Comparison of ENCODE assay signal across 14 mouse cellular contexts in the genomic region with DNA sequence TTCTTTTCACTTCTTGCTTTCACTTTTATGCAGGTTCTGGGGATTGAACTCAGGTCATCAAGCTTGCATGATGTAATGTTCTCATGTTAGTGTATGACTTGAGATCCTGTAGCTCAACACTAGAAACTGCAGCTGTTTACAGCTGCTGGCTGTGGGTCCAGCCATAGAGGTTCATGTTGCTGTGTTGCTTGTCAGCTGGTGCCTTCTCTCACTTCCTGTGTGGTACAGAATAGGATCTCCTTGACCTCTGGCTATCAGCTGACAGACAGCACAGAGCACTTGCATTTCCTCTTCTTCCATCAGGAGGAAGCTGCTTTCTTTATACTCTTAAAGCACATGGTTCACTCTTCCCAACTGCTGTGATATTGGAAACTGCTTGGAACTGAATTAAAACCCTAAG. TPM values are rescaled to one million over a fixed set of nuclear protein-coding genes. Genes with fewer than 3 reads are reported as not detected.
DNase-seq lines count a peak whose midpoint lies in the region; ATAC-seq and TF ChIP-seq lines count a peak whose summit lies in the region.
"Had no signal": no experiment of that assay in that cellular context is flagged by ENCODE, and none has a peak within 500 bp of the region (broad histone marks: within the 10 kb centered on the region; RNA-seq: fewer than 3 reads in every experiment).

No protein-coding gene starts in this region.

- no peaks in the 10 kb centered on the region for H3K4me1 ChIP-seq in kidney, embryonic 15.5 days
- peaks cover 7 to 24% of the 10 kb centered on the region in 2 experiments; a peak in 3 of 4 replicates for H3K4me1 ChIP-seq in CH12.LX (ENCODE audit: control insufficient read depth in 1 of 2, insufficient read depth in 2 of 2)

- no peak overlapping the region for H3K4me3 ChIP-seq in kidney, embryonic 15.5 days (replicated peaks)
- H3K4me3 ChIP-seq in CH12.LX (replicated peaks in 1 of 3; ENCODE audit: low read depth in 2 of 3, low read length in 2 of 3, poor library complexity in 1 of 3) = no peak overlapping the region
- H3K4me3 ChIP-seq in macrophage (ENCODE audit: inconsistent target) = no peak overlapping the region

- no peak for TF ChIP-seq CTCF in CH12.LX (conservative IDR thresholded peaks at IDR 0.05 in 1 of 2, IDR thresholded peaks at IDR 0.05 in 1 of 2; ENCODE audit: low read depth in 2 of 2, low read length in 2 of 2)

- peaks cover 93% of the 10 kb centered on the region for H3K36me3 ChIP-seq in kidney, embryonic 15.5 days
- H3K36me3 ChIP-seq in CH12.LX (replicated peaks in 1 of 2; ENCODE audit: control insufficient read depth in 1 of 2, insufficient read depth in 1 of 2, low read length in 1 of 2) = peaks cover 42 to 79% of the 10 kb centered on the region in 2 experiments
- H3K36me3 ChIP-seq in macrophage (ENCODE audit: inconsistent target) = peaks cover 74% of the 10 kb centered on the region

- H3K9ac ChIP-seq in kidney, embryonic 15.5 days = no peak overlapping the region
- no peak overlapping the region for H3K9ac ChIP-seq in CH12.LX (ENCODE audit: insufficient read depth, low read depth)

- TF ChIP-seq POLR2A in CH12.LX (IDR thresholded peaks at IDR 0.05; ENCODE audit: low read depth, low read length) = no peak

- no peak for TF ChIP-seq RAD21 in CH12.LX (IDR thresholded peaks at IDR 0.05; ENCODE audit: low read depth, low read length)

- in situ Hi-C loops in CH12.LX (cut with MboI; ENCODE audit: low pct_ligation_motif_present, low pct_unique_long_range_greater_than_20kb, low sequenced_read_pairs) = no loop called here

- ATAC-seq in kidney, embryonic 15.5 days (replicated peaks; ENCODE audit: low FRiP score) = 0 out of 2 replicates have a peak, but pooled peaks have one; percentile 46
- peak; percentile 97 for ATAC-seq in common myeloid progenitor, adult 5-6 weeks (replicated peaks; ENCODE audit: low read depth, poor library complexity, severe bottlenecking)

- H3K79me2 ChIP-seq in CH12.LX (replicated peaks; ENCODE audit: control insufficient read depth, extremely low read depth, insufficient read depth, poor library complexity, severe bottlenecking) (no peaks in the 10 kb centered on the region), macrophage (ENCODE audit: inconsistent target) (peaks cover 93% of the 10 kb centered on the region)

- H3K27ac ChIP-seq in kidney, embryonic 15.5 days = no peak overlapping the region
- peak overlapping the region; percentile 2; the same call in 1 of the 2 replicates for H3K27ac ChIP-seq in CH12.LX (ENCODE audit: insufficient read depth, low read depth)
- peak overlapping the region; percentile 92 for H3K27ac ChIP-seq in macrophage

- no peaks in the 10 kb centered on the region for H3K9me3 ChIP-seq in kidney, embryonic 15.5 days (replicated peaks)
- H3K9me3 ChIP-seq in CH12.LX (replicated peaks; ENCODE audit: low read length) = no peaks in the 10 kb centered on the region

- dilution Hi-C loops in CH12.LX (cut with MboI; ENCODE audit: extremely low pct_ligation_motif_present, extremely low pct_unique_long_range_greater_than_20kb, low sequenced_read_pairs) = no loop called here

- H3K4me2 ChIP-seq in kidney, embryonic 15.5 days = no peak overlapping the region
- peak overlapping the region; percentile 85 for H3K4me2 ChIP-seq in CH12.LX (ENCODE audit: insufficient read depth, low read depth, poor library complexity, severe bottlenecking)

- no peak for DNase-seq in kidney, adult 18-20 months
- DNase-seq in CH12.LX (ENCODE audit: extremely low read depth) = peak; percentile 72
- no peak for DNase-seq in cerebellum, postnatal 14 days
- DNase-seq in thymus, postnatal 25 days = no peak
- no peak for DNase-seq in ovary, adult 18-20 months (ENCODE audit: low spot score)
- DNase-seq: adrenal gland, adult 8-10 months; cerebellum, adult 8-10 months; right cerebral cortex, postnatal 14 days; thymus, postnatal 36 days had no signal

- TF ChIP-seq EP300 in CH12.LX (IDR thresholded peaks at IDR 0.05; ENCODE audit: low read length) = peak; percentile 73

- no peaks in the 10 kb centered on the region for H3K27me3 ChIP-seq in kidney, embryonic 15.5 days
- no peaks in the 10 kb centered on the region for H3K27me3 ChIP-seq in CH12.LX (replicated peaks)

TF ChIP-seq in CH12.LX, 34 proteins besides CTCF, POLR2A, EP300 and RAD21:
- TF ChIP-seq ELF1 (IDR thresholded peaks at IDR 0.05; ENCODE audit: low read depth, low read length) (0 out of 2 replicates have a peak, but pooled peaks have one; percentile 61), MEF2A (IDR thresholded peaks at IDR 0.05; ENCODE audit: borderline replicate concordance, low read depth, low read length) (peak; percentile 90), IRF4 (IDR thresholded peaks at IDR 0.05; ENCODE audit: low read depth, low read length) (peak; percentile 76), ETS1 (conservative IDR thresholded peaks at IDR 0.05; ENCODE audit: low read depth, low read length) (peak; percentile 100), MAFK (IDR thresholded peaks at IDR 0.05; ENCODE audit: insufficient replicate concordance, low read length) (no peak), POLR2AphosphoS2 (IDR thresholded peaks at IDR 0.05; ENCODE audit: low read depth, low read length) (no peak), TCF12 (IDR thresholded peaks at IDR 0.05; ENCODE audit: low read depth, low read length) (peak; percentile 53; the same call in 1 of the 2 replicates), SIN3A (IDR thresholded peaks at IDR 0.05; ENCODE audit: low read length) (peak; percentile 94), JUN (IDR thresholded peaks at IDR 0.05; ENCODE audit: insufficient read depth, low read depth, low read length) (peak; percentile 59), SMC3 (IDR thresholded peaks at IDR 0.05; ENCODE audit: low read depth, low read length) (no peak), MAX (IDR thresholded peaks at IDR 0.05; ENCODE audit: low read length) (peak; percentile 51; the same call in 1 of the 2 replicates), MYC (IDR thresholded peaks at IDR 0.05; ENCODE audit: low read depth, low read length) (peak; percentile 66; the same call in 1 of the 2 replicates), JUND (conservative IDR thresholded peaks at IDR 0.05; ENCODE audit: low read depth, low read length) (no peak), MXI1 (IDR thresholded peaks at IDR 0.05; ENCODE audit: low read depth, low read length) (0 out of 2 replicates have a peak, but pooled peaks have one; percentile 59), USF1 (IDR thresholded peaks at IDR 0.05; ENCODE audit: low read depth, low read length) (peak; percentile 16)

RNA-seq across cellular contexts. Expression of a gene that starts 10.1 kb away (rescaled TPM):
- not detected in 2 replicates for polyA plus RNA-seq in kidney, embryonic 15.5 days (2015; fragmentation: Nextera tagmentation; extraction: Ambion mirVana)
- 2.1 and 3.2 TPM in 2 replicates for total RNA-seq in CH12.LX (2012; rRNA removed)
- not detected in 2 replicates for total RNA-seq in CH12.LX (2014; rRNA removed)
- polyA plus RNA-seq in CH12.LX (2012; ENCODE audit: insufficient read length, low read depth) = not detected in 2 replicates
- total RNA-seq in common myeloid progenitor, adult 5-6 weeks (2017) = not detected in 2 replicates
- total RNA-seq in macrophage (2018; cell fraction: chromatin; rRNA removed) = 1 to 10 TPM in 9 of 26 experiments, not detected in 17; 2.3 to 5.6 (median 3.3) TPM
- under 1 TPM in 12 of 26 experiments, not detected in 14; 0.36 to 0.75 (median 0.52) TPM for total RNA-seq in macrophage (2018; cell fraction: cytosol; rRNA removed)
- total RNA-seq in macrophage (2018; cell fraction: nucleus; rRNA removed) = 1 to 10 TPM in 15 of 26 experiments, not detected in 11; 1.4 to 5.0 (median 2.8) TPM
- not detected in 3 replicates for polyA plus RNA-seq in macrophage (2018)
- total RNA-seq: adrenal gland, adult 8-10 months; heart, postnatal 14 days had no signal
- polyA plus RNA-seq: limb, embryonic 14.5 days had no signal

RNA-seq across cellular contexts. Expression of a gene that starts 10.7 kb away (rescaled TPM):
- 44.6 and 46.6 TPM in 2 replicates for polyA plus RNA-seq in kidney, embryonic 15.5 days (2015; fragmentation: Nextera tagmentation; extraction: Ambion mirVana)
- total RNA-seq in CH12.LX (2012; rRNA removed) (23.6 and 24.0 TPM in 2 replicates), CH12.LX (2014; rRNA removed) (67.6 and 77.9 TPM in 2 replicates)
- polyA plus RNA-seq in CH12.LX (2012; ENCODE audit: insufficient read length, low read depth) (49.0 and 49.1 TPM in 2 replicates), macrophage (2018) (211 to 323 TPM (median 310 TPM) in 3 replicates)
- total RNA-seq in common myeloid progenitor, adult 5-6 weeks (2017) = 42.1 and 57.7 TPM in 2 replicates
- total RNA-seq in macrophage (2018; cell fraction: chromatin; rRNA removed) = 100 to 1,000 TPM in 11 of 26 experiments, 10 to 100 TPM in 15; 48.3 to 192 (median 88.2) TPM
- total RNA-seq in macrophage (2018; cell fraction: cytosol; rRNA removed) = 100 to 1,000 TPM; 138 to 339 (median 211) TPM
- 100 to 1,000 TPM; 124 to 256 (median 151) TPM for total RNA-seq in macrophage (2018; cell fraction: nucleus; rRNA removed)

RNA-seq across cellular contexts. Expression of a gene that starts 23.3 kb away (rescaled TPM):
- 66.5 and 84.0 TPM in 2 replicates for polyA plus RNA-seq in kidney, embryonic 15.5 days (2015; fragmentation: Nextera tagmentation; extraction: Ambion mirVana)
- total RNA-seq in CH12.LX (2012; rRNA removed) (31.4 and 33.8 TPM in 2 replicates), CH12.LX (2014; rRNA removed) (45.4 and 46.9 TPM in 2 replicates)
- polyA plus RNA-seq in CH12.LX (2012; ENCODE audit: insufficient read length, low read depth) (54.4 and 54.7 TPM in 2 replicates), macrophage (2018) (4.0 to 11.7 TPM (median 6.1 TPM) in 3 replicates)
- 24.9 and 32.3 TPM in 2 replicates for total RNA-seq in common myeloid progenitor, adult 5-6 weeks (2017)
- 10 to 100 TPM in 7 of 26 experiments, 1 to 10 TPM in 19; 1.1 to 22.8 (median 5.5) TPM for total RNA-seq in macrophage (2018; cell fraction: chromatin; rRNA removed)
- 1 to 10 TPM; 2.7 to 9.0 (median 5.0) TPM for total RNA-seq in macrophage (2018; cell fraction: cytosol; rRNA removed)
- total RNA-seq in macrophage (2018; cell fraction: nucleus; rRNA removed) = 10 to 100 TPM in 2 of 26 experiments, 1 to 10 TPM in 24; 1.5 to 32.3 (median 4.6) TPM
